Mouse (Mus musculus): ENCODE measurements at regions not wholly inside any gene's neighbourhood (a gene's known extent, or its start where the extent isn't known, plus 50 kb on each side); places are given as distances from the start of the nearest gene placed in this dataset.

DNA sequence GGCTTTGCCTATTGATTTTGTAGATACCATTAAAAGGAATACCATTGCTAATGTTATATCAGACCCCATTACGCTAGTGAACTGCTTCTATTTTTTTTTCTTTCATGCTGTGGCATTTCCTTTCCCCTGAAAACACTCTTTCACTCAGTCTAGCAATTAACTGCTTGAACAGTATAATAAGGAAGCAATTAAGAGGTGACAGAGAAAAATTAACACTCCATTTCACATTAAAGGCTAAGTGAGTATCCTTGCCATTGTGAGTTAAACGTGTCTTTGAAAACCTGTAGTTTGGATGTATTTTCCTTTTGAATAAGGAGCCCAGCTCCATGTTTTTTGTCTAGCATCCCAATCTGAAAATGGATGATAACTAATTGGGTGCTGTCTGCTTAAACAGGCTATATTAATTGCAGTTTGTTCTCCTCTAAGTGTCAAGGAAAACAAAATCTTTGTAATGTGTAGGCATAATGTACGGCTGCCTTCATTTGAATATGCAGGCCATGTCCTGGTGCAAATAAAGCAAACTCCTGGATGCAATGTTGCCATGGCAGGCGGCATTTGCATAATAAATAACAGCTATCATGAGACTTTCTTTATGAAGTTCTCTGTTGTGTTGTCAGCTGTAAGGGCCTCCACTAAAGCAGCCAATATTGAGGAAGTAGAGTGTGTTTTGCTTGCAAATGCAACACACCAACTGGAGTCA, 423.3 kb downstream of the Zic3 start:
- no peak for TF ChIP-seq CTCF (IDR thresholded peaks at IDR 0.05; ENCODE audit: low read depth)
- H3K4me1 ChIP-seq (replicated peaks; ENCODE audit: control insufficient read depth, insufficient read depth, low read length): no peaks in the 10 kb centered on the region
- no peak for ATAC-seq
- H3K4me2 ChIP-seq (replicated peaks; ENCODE audit: low read depth): no peak overlapping the region
- no peak overlapping the region for H3K4me3 ChIP-seq (ENCODE audit: low read depth, low read length)
- no peaks in the 10 kb centered on the region for H3K9me3 ChIP-seq (ENCODE audit: control insufficient read depth)
- H3K27me3 ChIP-seq (replicated peaks; ENCODE audit: control insufficient read depth, insufficient read depth, low read length): no peaks in the 10 kb centered on the region
- H3K9ac ChIP-seq (ENCODE audit: low read depth, low read length): no peak overlapping the region
- WGBS: 69% methylated on average over 4 of the region's 4 CpGs
- H3K27ac ChIP-seq (ENCODE audit: low read depth, low read length): no peak overlapping the region
- no peaks in the 10 kb centered on the region for H3K36me3 ChIP-seq (ENCODE audit: control insufficient read depth, insufficient read depth)

DNA sequence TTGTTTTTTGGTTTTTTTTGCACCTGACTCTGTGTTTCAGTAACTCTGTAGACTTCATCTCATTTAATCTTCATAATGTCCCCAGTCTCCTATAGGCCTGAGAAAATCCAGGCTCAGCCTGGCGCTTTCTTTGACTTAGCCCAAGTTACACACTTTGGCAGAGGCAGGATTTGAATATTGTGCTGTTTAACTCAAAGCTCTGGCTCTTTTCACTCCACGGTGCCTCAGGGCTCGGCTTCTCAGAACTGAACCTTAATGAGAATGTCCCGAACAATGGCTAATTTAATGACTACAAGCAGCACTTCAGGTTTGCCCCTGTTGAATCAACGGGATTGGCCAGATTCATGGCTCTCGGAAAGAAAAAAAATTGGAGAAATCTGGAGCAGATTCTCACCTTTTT, 425.1 kb downstream of the Zic3 start:
- Histone ChIP-seq H3K9ac (ENCODE audit: low read depth, low read length) (no peak overlapping the region), H3K9me3 (ENCODE audit: control insufficient read depth) (no peaks in the 10 kb centered on the region), H3K36me3 (ENCODE audit: control insufficient read depth, insufficient read depth) (no peaks in the 10 kb centered on the region), H3K27ac (ENCODE audit: low read depth, low read length) (no peak overlapping the region), H3K4me1 (replicated peaks; ENCODE audit: control insufficient read depth, insufficient read depth, low read length) (no peaks in the 10 kb centered on the region), H3K4me2 (replicated peaks; ENCODE audit: low read depth) (no peak overlapping the region), H3K4me3 (ENCODE audit: low read depth, low read length) (no peak overlapping the region), H3K27me3 (replicated peaks; ENCODE audit: control insufficient read depth, insufficient read depth, low read length) (no peaks in the 10 kb centered on the region)
- no peak for ATAC-seq
- WGBS: 83% methylated on average over 6 of the region's 6 CpGs
- no peak for TF ChIP-seq CTCF (IDR thresholded peaks at IDR 0.05; ENCODE audit: low read depth)

DNA sequence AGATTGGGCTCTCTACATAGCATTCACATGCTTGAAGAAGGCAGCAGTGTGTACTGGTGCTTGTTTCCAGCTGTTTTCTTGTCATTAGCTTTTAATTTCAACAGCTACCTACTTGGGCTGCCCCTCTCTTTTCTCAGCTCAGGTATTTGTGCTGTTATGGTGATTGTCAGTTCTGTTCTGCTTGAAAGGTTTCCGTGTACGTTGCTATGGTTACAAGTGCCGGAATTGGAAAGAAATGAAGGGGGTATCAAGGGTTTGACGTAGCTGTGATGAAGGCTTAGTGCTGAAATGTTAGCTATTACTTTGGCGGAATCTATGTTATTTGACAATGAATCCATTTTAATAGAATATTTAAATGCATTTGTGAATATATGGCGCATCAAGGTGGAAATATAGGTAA, 439.5 kb upstream of the 4930550L24Rik start:
- no peaks in the 10 kb centered on the region for H3K4me1 ChIP-seq (replicated peaks; ENCODE audit: control insufficient read depth, insufficient read depth, low read length)
- H3K4me2 ChIP-seq (replicated peaks; ENCODE audit: low read depth): no peak overlapping the region
- no peaks in the 10 kb centered on the region for H3K27me3 ChIP-seq (replicated peaks; ENCODE audit: control insufficient read depth, insufficient read depth, low read length)
- H3K27ac ChIP-seq (ENCODE audit: low read depth, low read length): no peak overlapping the region
- ATAC-seq: no peak
- 76% methylated on average over 6 of the region's 6 CpGs for WGBS
- no peaks in the 10 kb centered on the region for H3K9me3 ChIP-seq (ENCODE audit: control insufficient read depth)
- no peak overlapping the region for H3K4me3 ChIP-seq (ENCODE audit: low read depth, low read length)
- H3K9ac ChIP-seq (ENCODE audit: low read depth, low read length): no peak overlapping the region
- TF ChIP-seq CTCF (IDR thresholded peaks at IDR 0.05; ENCODE audit: low read depth): no peak
- H3K36me3 ChIP-seq (ENCODE audit: control insufficient read depth, insufficient read depth): no peaks in the 10 kb centered on the region

DNA sequence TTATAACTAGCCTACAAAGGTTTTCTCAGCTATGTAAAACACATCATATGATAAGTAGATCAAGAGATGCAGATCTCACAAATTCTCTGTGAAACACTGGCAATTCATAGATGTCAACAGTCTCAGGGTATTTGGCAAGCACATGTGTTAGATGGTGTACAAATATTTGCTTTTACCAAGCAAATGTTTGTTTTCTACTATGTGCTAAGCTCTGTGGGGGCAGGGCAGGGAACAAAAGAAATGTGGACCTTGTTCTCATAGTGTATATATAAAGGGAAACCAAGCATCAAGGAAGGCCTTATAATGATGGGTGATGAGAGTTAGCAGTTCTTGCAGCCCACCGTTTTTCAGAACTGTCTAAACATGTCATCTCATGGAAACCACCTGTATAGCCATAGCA, 438.2 kb upstream of the 4930550L24Rik start:
- TF ChIP-seq CTCF (IDR thresholded peaks at IDR 0.05; ENCODE audit: low read depth): no peak
- Histone ChIP-seq H3K9me3 (ENCODE audit: control insufficient read depth) (no peaks in the 10 kb centered on the region), H3K36me3 (ENCODE audit: control insufficient read depth, insufficient read depth) (no peaks in the 10 kb centered on the region), H3K27me3 (replicated peaks; ENCODE audit: control insufficient read depth, insufficient read depth, low read length) (no peaks in the 10 kb centered on the region), H3K4me2 (replicated peaks; ENCODE audit: low read depth) (no peak overlapping the region), H3K27ac (ENCODE audit: low read depth, low read length) (no peak overlapping the region), H3K4me3 (ENCODE audit: low read depth, low read length) (no peak overlapping the region), H3K9ac (ENCODE audit: low read depth, low read length) (no peak overlapping the region), H3K4me1 (replicated peaks; ENCODE audit: control insufficient read depth, insufficient read depth, low read length) (no peaks in the 10 kb centered on the region)
- 35% methylated on average over 1 of the region's 1 CpGs for WGBS
- no peak for ATAC-seq

DNA sequence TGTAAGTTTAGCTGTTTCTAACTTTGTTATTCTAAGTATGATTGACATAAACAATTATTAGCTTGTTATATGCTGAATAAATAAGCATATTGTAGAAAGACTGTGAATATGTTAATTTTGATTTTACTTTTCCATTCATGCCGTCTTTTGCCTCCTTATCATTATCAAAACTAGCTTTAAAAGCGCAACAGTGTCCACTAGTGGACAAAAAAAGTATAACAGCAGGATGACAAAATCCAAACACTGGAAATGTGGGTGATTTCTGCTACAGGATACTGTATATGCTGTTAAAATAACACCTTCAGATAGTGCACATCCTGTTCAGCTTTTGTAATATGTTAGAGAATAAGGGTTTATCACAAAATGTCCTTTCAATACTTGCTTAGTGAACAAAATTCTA, 418.3 kb upstream of the 4930550L24Rik start:
- Histone ChIP-seq H3K4me1 (replicated peaks; ENCODE audit: control insufficient read depth, insufficient read depth, low read length) (no peaks in the 10 kb centered on the region), H3K27me3 (replicated peaks; ENCODE audit: control insufficient read depth, insufficient read depth, low read length) (no peaks in the 10 kb centered on the region), H3K27ac (ENCODE audit: low read depth, low read length) (no peak overlapping the region), H3K9ac (ENCODE audit: low read depth, low read length) (no peak overlapping the region), H3K4me3 (ENCODE audit: low read depth, low read length) (no peak overlapping the region), H3K9me3 (ENCODE audit: control insufficient read depth) (no peaks in the 10 kb centered on the region), H3K36me3 (ENCODE audit: control insufficient read depth, insufficient read depth) (no peaks in the 10 kb centered on the region), H3K4me2 (replicated peaks; ENCODE audit: low read depth) (no peak overlapping the region)
- peak; percentile 69 for TF ChIP-seq CTCF (IDR thresholded peaks at IDR 0.05; ENCODE audit: low read depth)
- WGBS: 11% methylated on average over 2 of the region's 2 CpGs
- ATAC-seq: no peak

DNA sequence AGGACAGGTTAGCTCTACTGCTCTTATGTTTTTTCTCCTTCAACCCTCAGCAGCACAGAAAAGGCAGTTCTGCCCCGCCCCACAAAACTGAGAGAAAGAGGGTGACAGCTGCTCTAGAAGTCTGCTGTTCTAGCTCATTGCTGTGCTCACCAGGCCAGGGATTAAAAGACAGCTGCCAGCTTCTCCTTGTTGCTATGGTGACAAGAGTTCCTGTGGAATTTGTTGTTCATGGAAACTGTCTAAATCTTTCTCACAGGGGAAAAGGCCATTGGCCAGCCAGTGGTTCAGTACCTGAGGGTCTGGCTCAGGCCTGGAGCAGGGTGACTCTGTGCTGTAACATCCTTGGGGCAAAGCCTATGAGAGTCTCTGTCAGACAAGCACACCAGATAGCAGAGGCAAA, 405.6 kb upstream of the 4930550L24Rik start:
- WGBS: 67% methylated on average over 1 of the region's 1 CpGs
- no peaks in the 10 kb centered on the region for H3K4me1 ChIP-seq (replicated peaks; ENCODE audit: control insufficient read depth, insufficient read depth, low read length)
- H3K9me3 ChIP-seq (ENCODE audit: control insufficient read depth): no peaks in the 10 kb centered on the region
- H3K4me2 ChIP-seq (replicated peaks; ENCODE audit: low read depth): no peak overlapping the region
- no peak overlapping the region for H3K9ac ChIP-seq (ENCODE audit: low read depth, low read length)
- TF ChIP-seq CTCF (IDR thresholded peaks at IDR 0.05; ENCODE audit: low read depth): no peak
- no peak overlapping the region for H3K4me3 ChIP-seq (ENCODE audit: low read depth, low read length)
- no peak overlapping the region for H3K27ac ChIP-seq (ENCODE audit: low read depth, low read length)
- no peaks in the 10 kb centered on the region for H3K27me3 ChIP-seq (replicated peaks; ENCODE audit: control insufficient read depth, insufficient read depth, low read length)
- no peak for ATAC-seq
- H3K36me3 ChIP-seq (ENCODE audit: control insufficient read depth, insufficient read depth): no peaks in the 10 kb centered on the region

DNA sequence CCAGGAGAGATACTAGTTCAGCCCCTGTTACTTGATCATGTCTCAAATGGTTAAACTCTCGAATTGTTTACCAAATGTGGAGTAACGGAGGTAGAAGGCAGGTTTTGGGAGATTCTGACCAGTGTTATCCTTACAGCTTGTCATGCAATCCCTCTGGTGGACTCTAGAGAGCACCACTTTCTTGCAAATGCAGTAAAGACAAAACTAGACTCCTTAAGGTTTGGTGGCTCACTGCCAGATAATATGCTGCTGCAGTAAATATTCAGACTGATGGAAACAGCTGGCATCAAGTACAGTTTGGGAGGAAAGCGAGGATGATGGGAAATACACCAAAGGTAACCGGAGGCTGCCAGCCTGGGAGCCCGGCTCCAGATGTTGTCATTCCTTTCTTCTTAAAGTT, 394.2 kb upstream of the 4930550L24Rik start:
- peak; percentile 39 for TF ChIP-seq CTCF (IDR thresholded peaks at IDR 0.05; ENCODE audit: low read depth)
- Histone ChIP-seq H3K4me3 (ENCODE audit: low read depth, low read length) (no peak overlapping the region), H3K4me1 (replicated peaks; ENCODE audit: control insufficient read depth, insufficient read depth, low read length) (no peaks in the 10 kb centered on the region), H3K27ac (ENCODE audit: low read depth, low read length) (no peak overlapping the region), H3K4me2 (replicated peaks; ENCODE audit: low read depth) (no peak overlapping the region), H3K36me3 (ENCODE audit: control insufficient read depth, insufficient read depth) (no peaks in the 10 kb centered on the region), H3K9me3 (ENCODE audit: control insufficient read depth) (no peaks in the 10 kb centered on the region), H3K9ac (ENCODE audit: low read depth, low read length) (no peak overlapping the region), H3K27me3 (replicated peaks; ENCODE audit: control insufficient read depth, insufficient read depth, low read length) (no peaks in the 10 kb centered on the region)
- ATAC-seq: no peak
- whole genome bisulfite sequencing: 35% methylated on average over 5 of the region's 5 CpGs
